Mouse (Mus musculus) bone marrow, adult 2 months (tissue): ENCODE results near the gene Glyctk. TPM values are rescaled to one million over a fixed set of nuclear protein-coding genes. Genes with fewer than 3 reads are reported as not detected.

ENCODE experiments used
- H3K27ac ChIP-seq: fragments of 200-500 bp; 2 replicates; pipeline ENCODE4 v1.5.1; 2012; ENCODE audit warnings: low read depth, mild to moderate bottlenecking, control low read depth, inconsistent platforms, low read length; ENCODE audit not compliant: control insufficient read depth, poor library complexity, insufficient read depth
- H3K4me1 ChIP-seq: fragments of 200-500 bp; 2 replicates; pipeline ENCODE4 v1.6.1; 2011; ENCODE audit warnings: low read length; ENCODE audit not compliant: control insufficient read depth, insufficient read depth
- H3K4me3 ChIP-seq: fragments of 200-500 bp; replicated peaks from 2 replicates; pipeline ENCODE3; 2011; ENCODE audit warnings: mild to moderate bottlenecking, low read depth, low read length, control low read depth; ENCODE audit not compliant: control insufficient read depth
- CTCF ChIP-seq: fragments of 200-500 bp; IDR thresholded peaks from 2 replicates; pipeline ENCODE4 v1.5.1; 2011; ENCODE audit warnings: low read length, control low read depth; ENCODE audit not compliant: control insufficient read depth, insufficient read depth
- POLR2A ChIP-seq: fragments of 200-500 bp; IDR thresholded peaks from 2 replicates; pipeline ENCODE4 v1.6.1; 2011; ENCODE audit warnings: low read depth, mild to moderate bottlenecking, control low read depth, low read length, borderline replicate concordance; ENCODE audit not compliant: control insufficient read depth
- WGBS: fragments of 180-500 bp; shearing (Covaris S2); methylation state at CpG from one replicate; pipeline ENCODE4 v1.1.7; 2018; 5-methylcytosine and 5-hydroxymethylcytosine counted together
- polyA plus RNA-seq: library from polyadenylated mRNA; stranded (reverse); fragments of >200 nt; gene quantifications from 2 replicates; pipeline ENCODE4 v1.2.4, GENCODE M21; 2011; ENCODE audit warnings: low replicate concordance; ENCODE audit not compliant: missing spikeins, insufficient read depth, insufficient read length

Gene Glyctk
- polyA plus RNA-seq, 1 experiment, result 1.9 TPM

- Histone ChIP-seq H3K4me3 (no peak overlapping the region), H3K4me1 (no peaks in the 10 kb centered on the region), H3K27ac (no peak overlapping the region)
- WGBS, result 37% methylated on average over 2 of the region's 2 CpGs
- TF ChIP-seq CTCF (no peak), POLR2A (no peak)
These were observed 28.9 kb downstream of the Glyctk start for GRCm38 (mm10) chr9:106129072-106129471.

- no peak overlapping the region for H3K4me3 ChIP-seq
- TF ChIP-seq CTCF, result no peak
- TF ChIP-seq POLR2A, result no peak
- 59% methylated on average over 2 of the region's 2 CpGs for WGBS
- H3K4me1 ChIP-seq, result no peaks in the 10 kb centered on the region
- H3K27ac ChIP-seq, result no peak overlapping the region
These were observed 31.1 kb downstream of the Glyctk start for GRCm38 (mm10) chr9:106126786-106127251.

- 42% methylated on average over 4 of the region's 4 CpGs for WGBS
- no peak overlapping the region for H3K4me3 ChIP-seq
- H3K4me1 ChIP-seq, result no peaks in the 10 kb centered on the region
- no peak overlapping the region for H3K27ac ChIP-seq
- TF ChIP-seq CTCF (peak; percentile 60), POLR2A (no peak)
These were observed 34.3 kb downstream of the Glyctk start for GRCm38 (mm10) chr9:106123599-106123998.

GRCm38 (mm10) chr9:106119075-106119474 lies 38.9 kb downstream of the Glyctk start:
- no peak for TF ChIP-seq POLR2A
- no peak for TF ChIP-seq CTCF
- Histone ChIP-seq H3K4me3 (no peak overlapping the region), H3K27ac (no peak overlapping the region), H3K4me1 (no peaks in the 10 kb centered on the region)
- 75% methylated on average over 9 of the region's 9 CpGs for WGBS

- 39% methylated on average over 13 of the region's 13 CpGs for WGBS
- Histone ChIP-seq H3K4me3 (no peak overlapping the region), H3K4me1 (no peaks in the 10 kb centered on the region), H3K27ac (no peak overlapping the region)
- TF ChIP-seq CTCF, result no peak
- TF ChIP-seq POLR2A, result no peak
These were observed 42.0 kb downstream of the Glyctk start for GRCm38 (mm10) chr9:106115801-106116424.

GRCm38 (mm10) chr9:106112770-106113423 lies 45.0 kb downstream of the Glyctk start:
- Histone ChIP-seq H3K27ac (no peak overlapping the region), H3K4me1 (no peaks in the 10 kb centered on the region), H3K4me3 (no peak overlapping the region)
- WGBS, result 37% methylated on average over 10 of the region's 10 CpGs
- peak; percentile 73 for TF ChIP-seq CTCF
- TF ChIP-seq POLR2A, result no peak

- no peaks in the 10 kb centered on the region for H3K4me1 ChIP-seq
- TF ChIP-seq POLR2A (no peak), CTCF (no peak)
- WGBS, result 75% methylated on average over 9 of the region's 9 CpGs
These were observed 51.7 kb downstream of the Glyctk start for GRCm38 (mm10) chr9:106106241-106106640.

GRCm38 (mm10) chr9:106104401-106104800 lies 53.5 kb downstream of the Glyctk start:
- WGBS, result 69% methylated on average over 7 of the region's 7 CpGs
- no peak for TF ChIP-seq POLR2A
- TF ChIP-seq CTCF, result no peak
- Histone ChIP-seq H3K27ac (no peak overlapping the region), H3K4me1 (no peaks in the 10 kb centered on the region), H3K4me3 (no peak overlapping the region)

More at GRCm38 (mm10) chr9:106106241-106106640, 51.7 kb downstream of the Glyctk start:
- Histone ChIP-seq H3K4me3 (no peak overlapping the region), H3K27ac (no peak overlapping the region)

Other genes starting within 250 kb of the Glyctk start
- gene Col6a5, start 197.5 kb downstream of the Glyctk start, polyA plus RNA-seq, result not detected in 2 replicates
- gene Col6a4, start 61.4 kb downstream of the Glyctk start, polyA plus RNA-seq, result not detected in 2 replicates
- 15.9 and 17.7 TPM in 2 replicates for gene Wdr82, start 12.8 kb upstream of the Glyctk start, polyA plus RNA-seq
- 32.4 and 91.7 TPM in 2 replicates for gene Ppm1m, start 41.6 kb upstream of the Glyctk start, polyA plus RNA-seq
- gene Twf2, start 45.0 kb upstream of the Glyctk start, polyA plus RNA-seq, result 21.7 and 63.2 TPM in 2 replicates
- 0.56 and 3.6 TPM in 2 replicates for gene Tlr9, start 64.5 kb upstream of the Glyctk start, polyA plus RNA-seq
- 22.5 and 59.7 TPM in 2 replicates for gene Alas1, start 90.5 kb upstream of the Glyctk start, polyA plus RNA-seq
- gene Poc1a, start 122.9 kb upstream of the Glyctk start, polyA plus RNA-seq, result 45.1 and 46.9 TPM in 2 replicates
- 3.8 and 11.6 TPM in 2 replicates for gene Dusp7, start 210.5 kb upstream of the Glyctk start, polyA plus RNA-seq